19 mouse cellular contexts compared by ENCODE assay signal in the genomic region with DNA sequence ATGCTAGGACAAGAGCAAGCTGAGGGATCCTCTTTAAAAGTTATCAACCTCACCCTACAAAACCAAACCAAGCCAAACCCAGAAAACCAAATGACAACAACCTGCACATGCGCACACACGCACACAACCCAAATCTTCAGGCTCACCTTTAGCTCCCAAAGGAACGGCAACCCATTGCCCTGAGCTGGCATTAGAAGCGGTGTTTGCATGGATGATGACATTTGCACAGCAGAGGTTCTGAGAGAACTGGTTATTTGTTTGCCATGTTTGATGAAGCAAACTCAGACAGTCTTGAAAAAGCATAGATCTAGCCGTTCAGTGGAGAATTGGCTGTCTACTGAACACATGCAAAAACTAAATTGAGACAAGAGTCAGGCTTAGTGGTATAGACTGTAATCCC.
"Had no signal": no experiment of that assay in that cellular context is flagged by ENCODE, and none has a peak within 500 bp of the region (broad histone marks: within the 10 kb centered on the region; RNA-seq: fewer than 3 reads in every experiment).

No protein-coding gene starts in this region.

- H3K4me2 ChIP-seq: lung, embryonic 14.5 days; midbrain, embryonic 12.5 days; neural tube, embryonic 13.5 days; neural tube, embryonic 15.5 days had no signal

- H3K9ac ChIP-seq: lung, embryonic 14.5 days; midbrain, embryonic 12.5 days; neural tube, embryonic 13.5 days; neural tube, embryonic 15.5 days had no signal

- H3K36me3 ChIP-seq: midbrain, embryonic 10.5 days had no signal

- H3K4me1 ChIP-seq: midbrain, embryonic 10.5 days; midbrain, embryonic 12.5 days; neural tube, embryonic 13.5 days; neural tube, embryonic 15.5 days had no signal

- H3K27me3 ChIP-seq: midbrain, embryonic 12.5 days; neural tube, embryonic 13.5 days; neural tube, embryonic 15.5 days had no signal

- H3K4me3 ChIP-seq: midbrain, embryonic 10.5 days; midbrain, embryonic 12.5 days; myocyte; neural tube, embryonic 13.5 days; neural tube, embryonic 15.5 days had no signal

- DNase-seq: lung, adult 18-20 months; lung, embryonic 14.5 days; lung, postnatal 10 days; lung, postnatal 4 days; midbrain, embryonic 14.5 days; retina, postnatal 1 day; right cerebral cortex, adult 18-20 months; right cerebral cortex, postnatal 25 days; right cerebral cortex, postnatal 4 days; spleen, adult 18-20 months; thymus, adult 18-20 months; thymus, postnatal 14 days; thymus, postnatal 36 days had no signal

- H3K9me3 ChIP-seq: midbrain, embryonic 10.5 days; midbrain, embryonic 12.5 days; neural tube, embryonic 13.5 days; neural tube, embryonic 15.5 days had no signal

- H3K27ac ChIP-seq: midbrain, embryonic 10.5 days; midbrain, embryonic 12.5 days; neural tube, embryonic 13.5 days; neural tube, embryonic 15.5 days had no signal

- ATAC-seq: midbrain, embryonic 16.5 days had no signal
